Mouse (Mus musculus): ENCODE data around the gene Ttc7b.

GRCm38 (mm10) chr12:100553675-100554074, 33.0 kb upstream of the Ttc7b start:
- TF ChIP-seq CTCF (IDR thresholded peaks at IDR 0.05; ENCODE audit: low read depth, low read length) (no peak), GATA1 (IDR thresholded peaks at IDR 0.05; ENCODE audit: borderline replicate concordance, low read length) (no peak)
